Mouse (Mus musculus) liver, embryonic 16.5 days (tissue): Measurements from ENCODE around the gene Pcgf3. TPM values are rescaled to one million over a fixed set of nuclear protein-coding genes. Genes with fewer than 3 reads are reported as not detected.

Experiments used
- ATAC-seq: fragments of 200-750 bp; cut with Nextera tagmentation; 2 replicates; pipeline ENCODE4 v1.8.0; 2017; ENCODE audit warnings: low read depth, mild to moderate bottlenecking, moderate number of reproducible peaks, moderate library complexity
- H3K27ac ChIP-seq: fragments of 300-500 bp; sonication (generic); 2 replicates; pipeline ENCODE4 v1.5.1; 2014; ENCODE audit warnings: mild to moderate bottlenecking, low read length
- H3K27me3 ChIP-seq: fragments of 300-500 bp; sonication (generic); 2 replicates; pipeline ENCODE4 v1.6.1; 2014; ENCODE audit warnings: low read depth, low read length, mixed read lengths; ENCODE audit not compliant: control insufficient read depth, insufficient read depth
- H3K36me3 ChIP-seq: fragments of 300-500 bp; sonication (generic); 2 replicates; pipeline ENCODE4 v1.6.1; 2014; ENCODE audit warnings: mild to moderate bottlenecking; ENCODE audit not compliant: control insufficient read depth, insufficient read depth
- H3K4me1 ChIP-seq: fragments of 300-500 bp; sonication (generic); 2 replicates; pipeline ENCODE4 v1.6.1; 2014; ENCODE audit warnings: low read depth, low read length, mixed read lengths; ENCODE audit not compliant: control insufficient read depth
- H3K4me2 ChIP-seq: fragments of 300-500 bp; sonication (generic); 2 replicates; pipeline ENCODE4 v1.6.1; 2014; ENCODE audit warnings: low read depth, low read length, mixed read lengths
- H3K4me3 ChIP-seq: fragments of 300-500 bp; sonication (generic); 2 replicates; pipeline ENCODE4 v1.5.1; 2014; ENCODE audit warnings: low read depth, mild to moderate bottlenecking, low read length
- H3K9ac ChIP-seq: fragments of 300-500 bp; sonication (generic); 2 replicates; pipeline ENCODE4 v1.6.1; 2014; ENCODE audit warnings: low read depth, low read length
- H3K9me3 ChIP-seq: fragments of 300-500 bp; sonication (generic); replicated peaks from 2 replicates; pipeline ENCODE4 v1.6.1; 2016; ENCODE audit warnings: low read length; ENCODE audit not compliant: control insufficient read depth
- WGBS: fragments of 180-500 bp; shearing (Covaris S2); extraction: QIAGEN DNeasy Blood & Tissue Kit; methylation state at CpG from one replicate; pipeline ENCODE4 v1.1.7; 2014; ENCODE audit not compliant: insufficient replicate concordance; 5-methylcytosine and 5-hydroxymethylcytosine counted together
- polyA plus RNA-seq: library from polyadenylated mRNA; unstranded; fragments of >200 nt; fragmentation: Nextera tagmentation; extraction: Ambion mirVana; gene quantifications from 2 replicates; pipeline ENCODE4 v1.2.1, GENCODE M21; 2015

The Pcgf3 gene
- polyA plus RNA-seq, 1 experiment from 2014 or later, result 5.9 TPM

GRCm38 (mm10) chr5:108446973-108447372, 14.1 kb upstream of the Pcgf3 start:
- Histone ChIP-seq H3K36me3 (no peaks in the 10 kb centered on the region), H3K4me2 (no peak overlapping the region), H3K4me1 (peaks cover 14% of the 10 kb centered on the region), H3K9me3 (no peaks in the 10 kb centered on the region), H3K27ac (no peak overlapping the region), H3K27me3 (no peaks in the 10 kb centered on the region), H3K9ac (no peak overlapping the region), H3K4me3 (no peak overlapping the region)
- WGBS, result 45% methylated on average over 3 of the region's 3 CpGs
- 0 out of 2 replicates have a peak, but pooled peaks have one; percentile 20 for ATAC-seq

GRCm38 (mm10) chr5:108447857-108448256, 13.2 kb upstream of the Pcgf3 start:
- ATAC-seq, result no peak
- H3K4me1 ChIP-seq, result peaks cover 14% of the 10 kb centered on the region
- H3K27me3 ChIP-seq, result no peaks in the 10 kb centered on the region
- no peak overlapping the region for H3K27ac ChIP-seq
- no peak overlapping the region for H3K4me3 ChIP-seq
- H3K9me3 ChIP-seq, result no peaks in the 10 kb centered on the region
- 0 out of 2 replicates have a peak overlapping the region, but pooled peaks have one; percentile 70 for H3K4me2 ChIP-seq
- WGBS, result 65% methylated on average over 7 of the region's 7 CpGs
- no peaks in the 10 kb centered on the region for H3K36me3 ChIP-seq
- no peak overlapping the region for H3K9ac ChIP-seq

GRCm38 (mm10) chr5:108448785-108449668, 12.0 kb upstream of the Pcgf3 start, which contains the start of gene Mfsd7a:
TSS of gene Mfsd7a (minus strand) at chr5:108448891.
- Histone ChIP-seq H3K36me3 (no peaks in the 10 kb centered on the region), H3K9ac (peak within 1 kb of the TSS; percentile 38; the same call in 1 of the 2 replicates), H3K4me2 (peak within 1 kb of the TSS; percentile 70), H3K9me3 (no peaks in the 10 kb centered on the region), H3K4me3 (peak within 1 kb of the TSS; percentile 54), H3K4me1 (peaks cover 14% of the 10 kb centered on the region), H3K27ac (no peak within 1 kb of the TSS), H3K27me3 (no peaks in the 10 kb centered on the region)
- 15% methylated on average over 24 of the region's 24 CpGs for WGBS
- peak; percentile 75 for ATAC-seq

DNA sequence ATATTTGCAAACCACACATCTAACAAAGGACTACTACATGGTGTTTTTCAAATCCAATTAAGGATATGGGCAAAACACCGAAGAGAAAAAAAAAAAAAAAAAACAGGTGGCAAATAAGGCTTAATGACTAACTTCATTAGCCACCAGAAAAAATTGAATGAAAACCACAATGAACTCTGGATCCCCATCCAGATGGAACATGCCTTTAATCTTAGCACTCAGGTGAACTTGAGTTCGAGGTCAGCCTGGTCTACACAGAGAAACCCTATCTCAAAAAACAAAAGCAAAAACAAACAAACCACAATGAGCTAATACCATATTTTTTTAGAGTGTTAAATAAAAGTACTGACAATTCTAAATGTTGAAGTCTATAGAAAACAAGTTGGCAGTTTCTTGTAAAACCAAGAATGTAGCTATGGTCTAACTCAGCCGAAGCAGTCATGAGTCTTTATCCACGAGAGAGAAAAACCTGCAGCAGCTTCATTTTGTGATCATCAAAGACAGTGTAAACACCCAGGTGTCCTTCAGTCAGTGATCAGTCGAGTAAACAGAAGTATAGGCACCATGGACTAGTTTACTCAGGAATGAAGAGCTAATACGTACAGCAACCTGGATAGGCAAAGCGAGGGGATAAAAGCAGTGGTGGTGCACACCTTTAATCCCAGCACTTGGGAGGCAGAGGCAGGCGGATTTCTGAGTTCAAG, 10.0 kb upstream of the Pcgf3 start:
- 58% methylated on average over 8 of the region's 8 CpGs for WGBS
- Histone ChIP-seq H3K4me1 (peaks cover 14% of the 10 kb centered on the region), H3K9me3 (no peaks in the 10 kb centered on the region), H3K27me3 (no peaks in the 10 kb centered on the region), H3K9ac (no peak overlapping the region), H3K36me3 (no peaks in the 10 kb centered on the region), H3K4me3 (no peak overlapping the region), H3K27ac (no peak overlapping the region), H3K4me2 (no peak overlapping the region)
- ATAC-seq, result no peak

DNA sequence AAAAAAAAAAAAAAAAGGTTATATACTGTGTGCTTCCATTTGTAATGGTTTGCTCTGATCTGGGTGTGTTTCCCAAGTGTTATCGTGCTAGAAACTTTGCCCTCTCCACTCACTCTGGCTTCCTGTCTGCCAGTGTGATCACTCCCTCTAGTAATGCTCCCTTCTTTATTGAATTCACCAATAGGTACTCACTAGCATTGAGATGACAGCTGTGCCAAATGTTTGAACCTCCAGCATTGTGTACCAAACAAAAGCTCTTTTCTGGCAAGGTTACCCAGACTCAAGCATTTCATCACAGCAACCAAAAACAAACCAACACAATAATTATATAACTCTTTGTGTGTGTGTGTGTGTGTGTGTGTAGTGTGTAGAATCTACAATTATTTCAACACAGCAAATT, 9.4 kb upstream of the Pcgf3 start:
- Histone ChIP-seq H3K36me3 (no peaks in the 10 kb centered on the region), H3K4me1 (peaks cover 14% of the 10 kb centered on the region), H3K4me2 (no peak overlapping the region), H3K27me3 (no peaks in the 10 kb centered on the region), H3K4me3 (no peak overlapping the region), H3K9ac (no peak overlapping the region), H3K27ac (no peak overlapping the region), H3K9me3 (no peaks in the 10 kb centered on the region)
- WGBS, result 44% methylated on average over 1 of the region's 1 CpGs
- ATAC-seq, result no peak

DNA sequence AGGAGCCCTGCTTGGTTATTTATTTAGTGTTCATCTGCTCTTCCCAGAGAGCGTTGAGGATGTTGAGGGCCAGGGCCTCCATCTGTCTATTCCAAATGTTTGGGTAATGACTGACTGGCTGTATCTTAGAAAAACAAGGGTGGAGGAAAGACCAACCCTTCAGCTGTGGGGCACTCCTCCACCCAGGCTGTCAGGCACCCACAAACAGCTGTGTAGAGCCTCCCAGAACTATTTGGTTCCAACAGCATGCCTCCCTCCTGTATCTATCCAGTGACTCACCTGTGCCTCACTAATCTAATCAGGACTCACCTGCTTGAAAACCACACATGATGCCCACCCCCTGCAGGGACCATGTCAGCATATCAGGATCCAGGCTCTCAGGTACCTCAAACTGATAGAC, 8.6 kb upstream of the Pcgf3 start:
- no peaks in the 10 kb centered on the region for H3K27me3 ChIP-seq
- no peak overlapping the region for H3K27ac ChIP-seq
- no peaks in the 10 kb centered on the region for H3K9me3 ChIP-seq
- WGBS, result 78% methylated on average over 1 of the region's 1 CpGs
- H3K4me1 ChIP-seq, result peaks cover 13% of the 10 kb centered on the region
- H3K9ac ChIP-seq, result no peak overlapping the region
- ATAC-seq, result no peak
- no peaks in the 10 kb centered on the region for H3K36me3 ChIP-seq
- H3K4me2 ChIP-seq, result no peak overlapping the region
- no peak overlapping the region for H3K4me3 ChIP-seq

DNA sequence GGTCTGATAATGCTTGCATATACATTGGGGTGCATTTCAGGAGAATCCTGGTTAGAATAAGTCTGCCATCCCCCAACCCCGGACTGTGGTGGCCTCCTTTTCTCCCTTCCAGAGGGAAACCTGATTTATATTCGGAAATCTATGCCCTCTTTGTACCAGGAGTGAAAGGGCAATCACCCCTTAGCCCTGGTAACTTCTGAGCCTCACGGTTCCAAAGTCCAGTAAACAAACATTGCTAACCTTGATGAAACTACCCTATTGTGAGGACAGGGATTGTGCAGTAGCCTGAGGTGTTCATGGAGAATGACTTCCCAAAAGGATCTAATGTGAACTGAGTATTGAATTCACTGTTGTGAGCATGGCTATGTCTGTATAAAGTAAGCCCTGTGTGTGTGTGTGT, 6.9 kb upstream of the Pcgf3 start:
- Histone ChIP-seq H3K9me3 (no peaks in the 10 kb centered on the region), H3K27me3 (peaks cover 3% of the 10 kb centered on the region; the same call in 1 of the 2 replicates), H3K4me2 (no peak overlapping the region), H3K9ac (no peak overlapping the region), H3K4me1 (peaks cover 2% of the 10 kb centered on the region; the same call in 1 of the 2 replicates), H3K36me3 (no peaks in the 10 kb centered on the region), H3K4me3 (no peak overlapping the region), H3K27ac (0 out of 2 replicates have a peak overlapping the region, but pooled peaks have one; percentile 28)
- ATAC-seq, result peak; percentile 69; the same call in 1 of the 2 replicates
- 48% methylated on average over 3 of the region's 3 CpGs for WGBS

GRCm38 (mm10) chr5:108458706-108459105, 2.3 kb upstream of the Pcgf3 start:
- no peaks in the 10 kb centered on the region for H3K9me3 ChIP-seq
- no peak overlapping the region for H3K27ac ChIP-seq
- 66% methylated on average over 2 of the region's 2 CpGs for WGBS
- H3K4me3 ChIP-seq, result no peak overlapping the region
- no peak overlapping the region for H3K9ac ChIP-seq
- no peaks in the 10 kb centered on the region for H3K36me3 ChIP-seq
- no peak overlapping the region for H3K4me2 ChIP-seq
- H3K4me1 ChIP-seq, result peaks cover 26% of the 10 kb centered on the region
- H3K27me3 ChIP-seq, result peaks cover 3% of the 10 kb centered on the region; the same call in 1 of the 2 replicates
- no peak for ATAC-seq
